Mouse (Mus musculus): ENCODE results near the gene 2210010C04Rik.
"Not testable (repeated sequence)": the region's sequence is repeated elsewhere in the genome, so short reads cannot be mapped to it uniquely, and the experiment has no call there.

2210010C04Rik gene

DNA sequence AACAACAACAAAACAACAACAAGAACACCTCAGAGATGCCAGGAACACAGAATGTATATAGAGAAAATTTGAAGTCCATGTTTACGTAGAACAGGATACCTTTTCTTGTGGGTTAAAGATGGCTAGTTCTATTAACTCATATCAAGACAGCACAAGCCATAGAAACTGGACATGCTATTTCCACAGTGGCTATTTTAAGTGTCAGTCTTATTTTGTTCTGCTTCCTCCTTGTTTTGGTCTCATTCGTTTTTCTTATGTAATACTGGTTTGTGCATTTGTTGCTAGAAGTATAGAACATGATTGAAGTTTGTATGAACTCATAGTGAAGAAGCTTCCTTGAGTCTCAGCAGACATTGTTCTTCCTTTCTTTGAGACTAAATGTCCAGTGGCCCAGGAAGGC, 16.2 kb downstream of the 2210010C04Rik start:
- DNase-seq (ENCODE audit: low spot score in 2 of 2): no peak

GRCm38 (mm10) chr6:41018629-41019028, 16.7 kb downstream of the 2210010C04Rik start:
- DNase-seq (ENCODE audit: low spot score in 2 of 2): no peak

DNA sequence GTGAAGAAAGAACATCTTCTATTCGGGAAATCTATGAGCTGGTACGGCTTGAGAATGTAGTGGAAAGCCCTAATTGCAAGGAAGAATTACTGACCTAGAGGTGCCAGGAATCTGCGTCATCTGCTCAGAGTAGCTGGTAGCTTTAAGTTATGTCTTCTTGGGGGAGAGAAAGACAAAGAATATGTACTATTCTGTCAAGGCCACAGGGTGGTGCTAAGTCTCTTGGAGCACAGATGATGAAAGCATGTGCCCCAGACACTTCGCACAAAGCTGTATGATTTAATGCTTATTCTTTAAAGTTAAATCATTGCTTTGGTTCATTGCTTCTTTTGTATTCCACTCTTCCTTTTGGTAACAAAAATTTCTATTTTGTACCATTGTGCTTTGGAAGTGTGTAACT, 20.2 kb downstream of the 2210010C04Rik start:
- DNase-seq (ENCODE audit: low spot score in 2 of 2): no peak

GRCm38 (mm10) chr6:40999379-40999778, 35.9 kb downstream of the 2210010C04Rik start, which contains the start of gene Gm2663:
Gene Gm2663, minus strand, starts transcription at chr6:40999479.
- DNase-seq (ENCODE audit: low spot score in 2 of 2): not testable (repeated sequence)
